Mouse (Mus musculus): ENCODE results near the gene Ralgapa1. TPM values are rescaled to one million over a fixed set of nuclear protein-coding genes. Genes with fewer than 3 reads are reported as not detected.

Gene Ralgapa1
- polyA plus RNA-seq, 1 experiment from 2014 or later: 26.7 TPM

DNA sequence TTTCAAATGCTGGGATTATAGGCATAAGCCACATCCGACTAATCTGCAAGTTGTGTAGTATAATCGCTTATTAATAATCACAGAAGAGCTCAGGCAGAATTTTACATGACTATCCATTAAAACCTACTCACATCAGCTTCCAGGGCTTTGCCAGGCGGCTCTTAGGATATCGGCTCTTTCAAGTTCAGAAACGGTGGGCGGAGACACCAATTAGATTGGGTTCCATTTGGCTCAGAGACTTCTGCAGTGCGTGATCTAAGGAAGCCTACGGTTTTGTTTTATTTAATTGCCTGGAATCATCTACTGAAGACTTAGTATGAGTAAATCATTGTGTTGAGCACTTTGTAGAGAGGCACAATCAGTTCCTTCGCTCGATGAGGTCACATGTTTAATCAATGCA lies 249.3 kb downstream of the Ralgapa1 start:
- H3K4me3 ChIP-seq: no peak overlapping the region
- H3K27me3 ChIP-seq (replicated peaks): no peaks in the 10 kb centered on the region
- H3K4me2 ChIP-seq: no peak overlapping the region
- WGBS: 78% methylated on average over 10 of the region's 10 CpGs
- no peaks in the 10 kb centered on the region for H3K9me3 ChIP-seq
- no peaks in the 10 kb centered on the region for H3K36me3 ChIP-seq (replicated peaks)
- peaks cover 4% of the 10 kb centered on the region; the same call in 1 of the 2 replicates for H3K4me1 ChIP-seq
- no peak for ATAC-seq (replicated peaks)
- no peak overlapping the region for H3K9ac ChIP-seq
- H3K27ac ChIP-seq: no peak overlapping the region

DNA sequence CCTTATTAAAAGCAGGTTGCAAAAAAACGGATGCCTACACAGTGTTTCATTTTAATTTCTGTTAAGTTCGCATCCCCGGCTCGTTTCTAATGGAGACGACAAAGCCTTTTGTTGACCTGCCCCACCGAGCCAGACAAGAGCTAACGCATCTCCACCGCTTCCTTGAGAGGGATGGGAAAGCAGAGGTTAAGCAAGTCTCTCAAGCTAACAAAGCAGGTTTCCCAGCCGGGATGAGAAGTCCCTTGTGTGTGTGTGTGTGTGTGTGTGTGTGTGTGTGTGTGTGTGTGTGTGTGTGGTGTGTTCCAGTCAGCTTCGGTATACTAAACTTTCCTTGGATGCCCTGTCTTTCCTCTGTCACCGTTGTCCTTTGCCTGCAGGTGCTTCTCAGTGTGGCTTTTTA lies 249.8 kb downstream of the Ralgapa1 start:
- Histone ChIP-seq H3K4me2 (no peak overlapping the region), H3K9ac (no peak overlapping the region), H3K27me3 (replicated peaks) (no peaks in the 10 kb centered on the region), H3K27ac (no peak overlapping the region), H3K9me3 (no peaks in the 10 kb centered on the region), H3K4me3 (no peak overlapping the region), H3K4me1 (peaks cover 4% of the 10 kb centered on the region; the same call in 1 of the 2 replicates), H3K36me3 (replicated peaks) (no peaks in the 10 kb centered on the region)
- ATAC-seq (replicated peaks): no peak
- 67% methylated on average over 11 of the region's 11 CpGs for WGBS

DNA sequence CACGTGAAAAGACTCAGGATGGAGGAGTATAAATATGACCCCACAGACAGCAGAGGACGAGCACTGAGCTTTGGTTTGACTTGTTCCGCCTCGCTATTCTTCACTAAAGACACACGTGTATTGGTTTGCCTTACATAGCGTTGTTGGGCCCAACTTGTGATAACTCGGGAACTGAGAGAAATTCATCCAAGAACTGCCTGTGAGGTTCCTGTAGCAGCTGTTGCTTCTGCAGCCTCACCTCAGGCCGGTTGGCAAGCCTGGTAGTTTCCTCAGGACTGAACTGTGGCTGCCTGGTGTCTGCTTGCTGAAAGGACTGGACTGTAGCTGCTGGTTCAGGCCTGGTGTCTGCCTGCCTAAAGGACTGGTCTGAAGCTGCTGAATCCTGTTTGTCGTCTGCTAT lies 250.3 kb downstream of the Ralgapa1 start:
- H3K4me2 ChIP-seq: no peak overlapping the region
- peaks cover 4% of the 10 kb centered on the region; the same call in 1 of the 2 replicates for H3K4me1 ChIP-seq
- H3K27ac ChIP-seq: no peak overlapping the region
- H3K9me3 ChIP-seq: no peaks in the 10 kb centered on the region
- no peak for ATAC-seq (replicated peaks)
- no peak overlapping the region for H3K4me3 ChIP-seq
- no peaks in the 10 kb centered on the region for H3K36me3 ChIP-seq (replicated peaks)
- WGBS: 90% methylated on average over 9 of the region's 9 CpGs
- H3K27me3 ChIP-seq (replicated peaks): no peaks in the 10 kb centered on the region
- H3K9ac ChIP-seq: no peak overlapping the region

DNA sequence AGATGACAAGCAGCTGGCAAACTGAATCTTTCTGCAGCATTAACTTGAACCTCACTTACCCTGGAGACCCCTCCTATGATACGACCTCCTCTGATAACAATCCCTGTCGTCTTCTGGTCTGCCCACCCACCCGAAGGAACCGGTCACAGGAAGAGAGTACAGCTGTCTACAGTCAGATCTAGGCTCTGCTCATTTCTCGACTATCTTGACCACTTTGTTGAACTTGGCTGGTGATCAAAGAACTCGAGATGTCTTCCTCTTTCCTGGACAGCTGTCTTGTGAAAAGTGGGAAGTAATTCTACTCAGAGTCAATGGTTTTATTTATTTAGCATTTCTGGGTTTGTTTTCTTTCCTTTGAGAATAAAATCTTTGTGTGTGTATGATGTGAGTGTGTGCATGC lies 251.3 kb downstream of the Ralgapa1 start:
- Histone ChIP-seq H3K27me3 (replicated peaks) (no peaks in the 10 kb centered on the region), H3K4me2 (no peak overlapping the region), H3K27ac (no peak overlapping the region), H3K9ac (no peak overlapping the region), H3K4me3 (no peak overlapping the region), H3K36me3 (replicated peaks) (no peaks in the 10 kb centered on the region), H3K9me3 (no peaks in the 10 kb centered on the region), H3K4me1 (peaks cover 4% of the 10 kb centered on the region; the same call in 1 of the 2 replicates)
- no peak for ATAC-seq (replicated peaks)
- 81% methylated on average over 6 of the region's 6 CpGs for WGBS

DNA sequence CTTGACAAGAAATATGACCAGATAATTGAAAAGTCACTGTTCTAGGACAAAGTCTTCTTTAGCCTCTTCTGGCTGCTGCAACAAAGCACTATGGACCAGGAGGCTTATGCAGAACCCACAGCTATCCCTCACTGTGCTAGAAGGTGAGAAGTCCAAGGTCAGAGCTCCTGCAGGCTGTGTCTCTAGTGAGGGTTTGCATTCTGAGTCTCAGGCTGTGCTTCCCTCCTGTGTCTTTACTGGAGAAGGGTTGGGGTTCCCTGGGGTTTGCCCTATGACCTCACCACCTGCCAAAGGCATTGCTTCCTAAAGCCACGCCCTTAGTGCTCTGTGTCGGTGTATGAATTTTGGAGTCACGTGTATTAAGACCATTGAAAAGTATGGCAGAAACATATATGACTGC lies 252.5 kb downstream of the Ralgapa1 start:
- H3K27ac ChIP-seq: no peak overlapping the region
- 77% methylated on average over 3 of the region's 3 CpGs for WGBS
- no peaks in the 10 kb centered on the region for H3K36me3 ChIP-seq (replicated peaks)
- H3K4me1 ChIP-seq: no peaks in the 10 kb centered on the region
- no peak overlapping the region for H3K4me2 ChIP-seq
- no peak overlapping the region for H3K9ac ChIP-seq
- H3K4me3 ChIP-seq: no peak overlapping the region
- ATAC-seq (replicated peaks): no peak
- H3K27me3 ChIP-seq (replicated peaks): no peaks in the 10 kb centered on the region
- H3K9me3 ChIP-seq: no peaks in the 10 kb centered on the region

DNA sequence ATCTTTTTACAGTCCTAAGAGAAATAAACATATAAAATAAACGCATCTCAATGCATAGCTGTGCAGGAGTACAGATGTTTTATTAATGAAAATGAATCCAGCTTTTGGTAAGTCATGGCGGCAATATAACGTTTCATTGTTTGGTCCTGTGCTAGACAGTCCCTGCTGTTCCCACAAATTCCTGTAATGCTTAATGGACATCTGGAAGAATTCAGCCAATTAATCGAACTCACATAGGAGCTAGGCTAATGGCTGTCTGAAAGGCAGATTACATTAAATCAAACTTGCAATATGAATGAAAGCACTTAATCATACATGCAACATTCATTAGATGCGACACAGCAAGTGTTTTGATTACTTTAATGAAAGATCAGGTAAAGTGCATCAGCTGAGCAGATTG lies 254.1 kb downstream of the Ralgapa1 start:
- no peak overlapping the region for H3K9ac ChIP-seq
- no peaks in the 10 kb centered on the region for H3K27me3 ChIP-seq (replicated peaks)
- no peak overlapping the region for H3K4me3 ChIP-seq
- no peaks in the 10 kb centered on the region for H3K9me3 ChIP-seq
- ATAC-seq (replicated peaks): no peak
- no peaks in the 10 kb centered on the region for H3K36me3 ChIP-seq (replicated peaks)
- no peaks in the 10 kb centered on the region for H3K4me1 ChIP-seq
- no peak overlapping the region for H3K27ac ChIP-seq
- H3K4me2 ChIP-seq: no peak overlapping the region
- WGBS: 71% methylated on average over 5 of the region's 5 CpGs

DNA sequence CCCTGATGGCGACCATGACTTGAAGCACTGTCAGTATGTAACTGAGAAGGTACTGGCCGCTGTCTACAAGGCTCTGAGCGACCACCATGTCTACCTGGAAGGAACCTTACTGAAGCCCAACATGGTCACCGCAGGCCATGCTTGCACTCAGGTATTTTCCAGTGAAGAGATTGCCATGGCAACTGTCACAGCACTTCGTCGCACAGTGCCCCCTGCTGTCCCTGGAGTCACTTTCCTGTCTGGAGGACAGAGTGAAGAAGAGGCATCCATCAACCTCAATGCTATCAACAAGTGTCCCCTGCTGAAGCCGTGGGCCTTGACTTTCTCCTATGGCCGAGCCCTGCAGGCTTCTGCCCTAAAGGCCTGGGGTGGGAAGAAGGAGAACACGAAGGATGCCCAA lies 255.1 kb downstream of the Ralgapa1 start:
- ATAC-seq (replicated peaks): no peak
- Histone ChIP-seq H3K27me3 (replicated peaks) (no peaks in the 10 kb centered on the region), H3K27ac (no peak overlapping the region), H3K9ac (no peak overlapping the region), H3K9me3 (no peaks in the 10 kb centered on the region), H3K36me3 (replicated peaks) (no peaks in the 10 kb centered on the region), H3K4me3 (no peak overlapping the region), H3K4me2 (no peak overlapping the region), H3K4me1 (no peaks in the 10 kb centered on the region)
- WGBS: 77% methylated on average over 9 of the region's 9 CpGs

DNA sequence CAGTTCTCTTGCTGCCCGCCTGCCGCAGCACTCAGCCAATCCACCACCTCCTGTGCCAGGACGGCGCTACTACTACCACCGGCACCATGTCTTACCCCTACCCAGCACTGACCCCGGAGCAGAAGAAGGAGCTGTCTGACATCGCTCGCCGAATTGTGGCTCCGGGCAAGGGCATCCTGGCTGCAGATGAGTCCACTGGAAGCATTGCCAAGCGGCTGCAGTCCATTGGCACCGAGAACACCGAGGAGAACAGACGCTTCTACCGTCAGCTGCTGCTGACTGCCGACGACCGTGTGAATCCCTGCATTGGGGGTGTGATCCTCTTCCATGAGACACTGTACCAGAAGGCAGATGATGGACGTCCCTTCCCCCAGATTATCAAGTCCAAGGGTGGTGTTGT lies 255.8 kb downstream of the Ralgapa1 start, which contains the start of gene Aldoart2:
TSS of gene Aldoart2 (plus strand) at position 34 of the 400 bp plus-strand sequence.
- no peak for ATAC-seq (replicated peaks)
- no peak within 1 kb of the TSS for H3K27ac ChIP-seq
- no peaks in the 10 kb centered on the region for H3K9me3 ChIP-seq
- no peak within 1 kb of the TSS for H3K4me3 ChIP-seq
- H3K27me3 ChIP-seq (replicated peaks): no peaks in the 10 kb centered on the region
- 96% methylated on average over 19 of the region's 19 CpGs for WGBS
- H3K9ac ChIP-seq: no peak within 1 kb of the TSS
- peaks cover 4% of the 10 kb centered on the region; the same call in 1 of the 2 replicates for H3K4me1 ChIP-seq
- H3K4me2 ChIP-seq: no peak within 1 kb of the TSS
- no peaks in the 10 kb centered on the region for H3K36me3 ChIP-seq (replicated peaks)

DNA sequence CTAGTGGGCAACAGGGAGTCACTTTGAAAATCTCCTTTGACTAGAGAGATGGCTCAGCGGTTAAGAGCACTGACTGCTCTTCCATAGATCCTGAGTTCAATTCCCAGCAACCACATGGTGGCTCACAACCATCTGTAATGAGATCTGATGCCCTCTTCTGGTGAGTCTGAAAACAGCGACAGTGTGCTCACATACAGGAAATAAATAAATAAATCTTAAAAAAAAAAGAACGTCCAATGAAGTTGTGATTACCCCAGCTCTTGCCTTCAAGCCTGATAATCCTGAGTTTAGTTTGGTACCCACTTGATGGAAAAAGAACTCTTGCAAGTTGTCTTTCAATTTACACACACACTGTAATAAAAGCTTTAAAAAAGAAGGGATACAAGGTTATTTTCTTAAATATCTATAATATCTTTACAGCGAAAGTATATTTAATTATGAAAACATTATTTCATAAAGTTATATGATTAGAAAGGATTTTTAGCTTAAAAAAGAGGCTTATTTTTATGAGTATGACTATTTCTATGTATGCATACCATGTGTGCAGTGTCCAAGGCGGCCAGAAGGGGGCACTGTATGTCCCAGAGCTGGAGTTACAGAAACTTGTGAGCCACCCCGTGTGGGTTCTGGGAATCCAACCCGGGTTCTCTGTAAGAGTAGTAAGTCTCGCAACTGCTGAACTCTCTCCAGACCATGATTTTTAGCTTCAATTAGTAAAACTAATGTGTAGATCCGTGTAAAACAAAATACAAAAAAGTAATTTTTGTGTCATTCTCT lies 256.6 kb downstream of the Ralgapa1 start:
- Histone ChIP-seq H3K4me1 (peaks cover 4% of the 10 kb centered on the region; the same call in 1 of the 2 replicates), H3K36me3 (replicated peaks) (no peaks in the 10 kb centered on the region), H3K27ac (no peak overlapping the region), H3K4me2 (no peak overlapping the region), H3K9ac (no peak overlapping the region), H3K9me3 (no peaks in the 10 kb centered on the region), H3K4me3 (no peak overlapping the region), H3K27me3 (replicated peaks) (no peaks in the 10 kb centered on the region)
- 86% methylated on average over 9 of the region's 9 CpGs for WGBS
- ATAC-seq (replicated peaks): no peak

DNA sequence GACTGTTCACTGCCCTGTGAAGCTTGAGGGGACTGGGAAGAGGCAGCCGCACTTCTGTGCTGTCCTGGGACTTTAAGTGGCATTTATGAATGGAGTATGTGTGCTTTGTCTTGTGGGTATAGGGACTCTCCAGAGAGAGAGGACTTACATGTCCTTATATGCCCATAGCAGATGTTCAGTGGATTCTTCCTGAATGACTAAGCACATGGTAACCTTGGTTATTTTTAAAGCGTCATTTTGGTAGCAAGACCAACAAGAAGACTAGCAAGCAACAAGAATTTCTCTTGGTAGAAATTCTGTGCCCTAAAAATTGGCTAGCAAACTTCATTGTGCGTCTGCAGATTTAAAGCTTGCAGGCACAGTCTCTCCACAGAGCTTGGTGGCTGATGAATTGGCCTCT lies 257.2 kb downstream of the Ralgapa1 start:
- Histone ChIP-seq H3K27me3 (replicated peaks) (no peaks in the 10 kb centered on the region), H3K36me3 (replicated peaks) (no peaks in the 10 kb centered on the region), H3K4me2 (no peak overlapping the region), H3K27ac (no peak overlapping the region), H3K9ac (no peak overlapping the region), H3K4me1 (peaks cover 4% of the 10 kb centered on the region; the same call in 1 of the 2 replicates), H3K9me3 (no peaks in the 10 kb centered on the region), H3K4me3 (no peak overlapping the region)
- ATAC-seq (replicated peaks): no peak
- 96% methylated on average over 3 of the region's 3 CpGs for WGBS

DNA sequence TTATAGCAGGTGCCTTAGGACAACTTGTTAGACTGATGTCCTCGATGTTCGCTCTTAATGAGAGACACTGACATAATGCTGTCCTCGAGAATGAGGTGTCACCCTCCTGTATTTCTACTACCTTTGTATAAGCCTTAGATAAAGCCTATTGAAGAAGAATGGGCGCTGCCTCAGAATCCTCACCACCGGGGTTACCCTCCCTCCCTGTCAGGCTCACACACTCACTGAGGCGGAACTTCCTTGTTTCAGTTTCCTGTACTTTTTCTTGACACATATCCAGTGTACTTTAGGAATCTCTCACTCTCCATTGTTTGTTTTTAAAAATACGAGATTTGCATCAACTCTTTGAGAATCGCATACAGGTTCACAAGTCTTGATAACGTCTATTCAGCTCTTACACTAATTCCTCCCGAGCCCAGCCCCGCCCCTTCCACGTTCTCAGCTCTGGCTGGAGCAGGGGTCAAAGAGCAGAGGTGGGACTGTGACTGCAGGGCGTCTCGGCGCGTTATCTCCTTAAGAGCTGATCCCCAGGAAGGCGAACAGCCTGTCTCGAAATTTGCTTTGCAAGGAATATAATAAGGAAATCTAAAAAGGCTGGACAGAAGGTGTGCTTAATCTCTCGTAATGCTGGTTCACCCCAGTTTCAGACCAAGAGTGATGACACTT lies 260.8 kb downstream of the Ralgapa1 start:
- no peak for ATAC-seq (replicated peaks)
- Histone ChIP-seq H3K4me2 (peak overlapping the region; percentile 46), H3K9ac (no peak overlapping the region), H3K4me3 (peak overlapping the region; percentile 23), H3K27ac (no peak overlapping the region), H3K27me3 (replicated peaks) (no peaks in the 10 kb centered on the region), H3K36me3 (replicated peaks) (no peaks in the 10 kb centered on the region), H3K9me3 (no peaks in the 10 kb centered on the region), H3K4me1 (peaks cover 4% of the 10 kb centered on the region; the same call in 1 of the 2 replicates)
- WGBS: 8% methylated on average over 19 of the region's 19 CpGs

DNA sequence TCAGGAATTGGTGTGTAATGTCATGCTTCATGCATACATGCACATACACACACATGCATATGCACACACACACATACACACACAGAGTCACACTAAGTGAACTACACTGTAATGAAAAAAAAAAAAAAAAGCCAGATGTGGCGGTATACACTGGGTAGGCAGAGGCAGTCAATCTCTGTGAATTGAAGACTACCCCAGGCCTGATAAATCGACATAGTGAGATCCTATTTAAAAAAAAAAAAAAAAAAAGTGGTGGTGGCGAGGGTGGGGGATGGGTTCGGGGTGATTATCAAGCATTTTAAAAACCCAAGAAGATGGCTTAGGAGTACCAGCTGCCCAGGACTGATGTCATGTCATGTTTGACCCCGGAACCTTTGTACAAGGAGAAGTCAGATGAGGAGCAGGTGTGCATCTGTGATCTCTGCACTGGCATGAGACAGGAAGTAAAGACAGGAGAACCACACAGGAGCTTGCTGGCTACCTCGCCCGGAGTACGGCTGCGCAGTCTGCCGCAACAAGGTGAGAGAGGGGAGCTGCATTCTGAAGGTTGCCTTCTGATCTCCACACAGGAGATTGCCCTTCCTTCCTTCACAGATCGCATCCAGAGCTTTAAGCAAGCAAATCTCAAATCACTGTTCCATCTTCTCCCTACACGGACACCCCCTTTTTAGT lies 261.6 kb downstream of the Ralgapa1 start:
- H3K9ac ChIP-seq: no peak overlapping the region
- H3K4me1 ChIP-seq: peaks cover 4% of the 10 kb centered on the region; the same call in 1 of the 2 replicates
- 87% methylated on average over 12 of the region's 12 CpGs for WGBS
- no peaks in the 10 kb centered on the region for H3K9me3 ChIP-seq
- H3K27me3 ChIP-seq (replicated peaks): no peaks in the 10 kb centered on the region
- no peak overlapping the region for H3K4me2 ChIP-seq
- no peak overlapping the region for H3K27ac ChIP-seq
- no peak for ATAC-seq (replicated peaks)
- no peaks in the 10 kb centered on the region for H3K36me3 ChIP-seq (replicated peaks)
- H3K4me3 ChIP-seq: no peak overlapping the region
